Mouse (Mus musculus) neural tube, embryonic 15.5 days (tissue): ENCODE data around the gene Speer4a. TPM values are rescaled to one million over a fixed set of nuclear protein-coding genes. Genes with fewer than 3 reads are reported as not detected.
"Not testable (repeated sequence)": the region's sequence is repeated elsewhere in the genome, so short reads cannot be mapped to it uniquely, and the experiment has no call there.

ENCODE experiments used
- ATAC-seq: fragments of 200-750 bp; cut with Nextera tagmentation; 2 replicates; pipeline ENCODE4 v1.8.0; 2017; ENCODE audit warnings: mild to moderate bottlenecking, moderate TSS enrichment, moderate library complexity; ENCODE audit not compliant: low FRiP score
- H3K27ac ChIP-seq: fragments of 300-500 bp; sonication (generic); replicated peaks from 2 replicates; pipeline ENCODE4 v1.5.1; 2015; ENCODE audit warnings: mild to moderate bottlenecking, inconsistent platforms
- H3K27me3 ChIP-seq: fragments of 300-500 bp; sonication (generic); replicated peaks from 2 replicates; pipeline ENCODE4 v1.6.1; 2015; ENCODE audit warnings: inconsistent platforms
- H3K36me3 ChIP-seq: fragments of 300-500 bp; sonication (generic); 2 replicates; pipeline ENCODE4 v1.6.1; 2015; ENCODE audit warnings: inconsistent platforms
- H3K4me1 ChIP-seq: fragments of 300-500 bp; sonication (generic); 2 replicates; pipeline ENCODE4 v1.6.1; 2015; ENCODE audit warnings: inconsistent platforms
- H3K4me2 ChIP-seq: fragments of 300-500 bp; sonication (generic); 2 replicates; pipeline ENCODE4 v1.6.1; 2015; ENCODE audit warnings: inconsistent platforms, mild to moderate bottlenecking, moderate library complexity
- H3K4me3 ChIP-seq: fragments of 300-500 bp; sonication (generic); replicated peaks from 2 replicates; pipeline ENCODE4 v1.5.1; 2015; ENCODE audit warnings: mild to moderate bottlenecking, inconsistent platforms
- H3K9ac ChIP-seq: fragments of 300-500 bp; sonication (generic); replicated peaks from 2 replicates; pipeline ENCODE4 v1.6.1; 2015; ENCODE audit warnings: mild to moderate bottlenecking, inconsistent platforms
- H3K9me3 ChIP-seq: fragments of 300-500 bp; sonication (generic); replicated peaks from 2 replicates; pipeline ENCODE4 v1.6.1; 2016; ENCODE audit warnings: inconsistent platforms
- WGBS: fragments of 180-500 bp; shearing (Covaris S2); methylation state at CpG from one replicate; pipeline ENCODE4 v1.1.7; 2015; ENCODE audit warnings: mixed read lengths; 5-methylcytosine and 5-hydroxymethylcytosine counted together
- polyA plus RNA-seq: library from polyadenylated mRNA; unstranded; fragments of >200 nt; fragmentation: Nextera tagmentation; extraction: Ambion mirVana; gene quantifications from 2 replicates; pipeline ENCODE4 v1.2.1, GENCODE M21; 2015

Gene Speer4a
- 0.22 and 0.27 TPM in 2 replicates for polyA plus RNA-seq

GRCm38 (mm10) chr5:26039458-26039857 lies at the start of gene Speer4a:
Gene Speer4a, minus strand, starts transcription at chr5:26039558.
- ATAC-seq, H3K4me2 ChIP-seq, H3K4me1 ChIP-seq, H3K4me3 ChIP-seq, H3K36me3 ChIP-seq, H3K9ac ChIP-seq, H3K27me3 ChIP-seq, H3K27ac ChIP-seq, H3K9me3 ChIP-seq: not testable (repeated sequence)
- 78% methylated on average over 2 of the region's 2 CpGs for WGBS

- not testable (repeated sequence) for H3K36me3 ChIP-seq, H3K4me1 ChIP-seq, H3K27ac ChIP-seq, ATAC-seq, H3K9ac ChIP-seq, H3K4me3 ChIP-seq, H3K27me3 ChIP-seq, H3K4me2 ChIP-seq, H3K9me3 ChIP-seq
Observed at GRCm38 (mm10) chr5:26079023-26079422, 39.7 kb upstream of the Speer4a start.

GRCm38 (mm10) chr5:26070716-26071115 lies 31.4 kb upstream of the Speer4a start:
- H3K36me3 ChIP-seq: no peaks in the 10 kb centered on the region
- WGBS: 91% methylated on average over 24 of the region's 24 CpGs
- no peak overlapping the region for H3K4me2 ChIP-seq
- no peaks in the 10 kb centered on the region for H3K4me1 ChIP-seq
- H3K27me3 ChIP-seq: no peaks in the 10 kb centered on the region
- H3K27ac ChIP-seq: no peak overlapping the region
- no peak for ATAC-seq
- H3K9ac ChIP-seq: no peak overlapping the region
- H3K4me3 ChIP-seq: no peak overlapping the region
- 0 out of 2 replicates have a peak, but pooled peaks cover 6% of the 10 kb centered on the region for H3K9me3 ChIP-seq

GRCm38 (mm10) chr5:26058481-26058880 lies 19.1 kb upstream of the Speer4a start, which contains the start of gene Gm7347:
Gene Gm7347, minus strand, starts transcription at chr5:26058581.
- H3K4me1 ChIP-seq, H3K9ac ChIP-seq, H3K27me3 ChIP-seq, H3K36me3 ChIP-seq, H3K4me3 ChIP-seq, ATAC-seq, H3K9me3 ChIP-seq, H3K27ac ChIP-seq, H3K4me2 ChIP-seq: not testable (repeated sequence)
- WGBS: no CpG with 5 or more reads among the region's 2 CpGs

- WGBS: no CpG with 5 or more reads among the region's 3 CpGs
- H3K4me2 ChIP-seq, H3K36me3 ChIP-seq, H3K4me1 ChIP-seq, H3K9me3 ChIP-seq, H3K4me3 ChIP-seq, H3K9ac ChIP-seq, ATAC-seq, H3K27me3 ChIP-seq, H3K27ac ChIP-seq: not testable (repeated sequence)
Observed at GRCm38 (mm10) chr5:26022816-26023215, 16.5 kb downstream of the Speer4a start, which contains the start of gene Gm5862. Gene Gm5862, minus strand, starts transcription at chr5:26022916.

- ATAC-seq: peak; percentile 21; the same call in 1 of the 2 replicates
- not testable (repeated sequence) for H3K9ac ChIP-seq, H3K27me3 ChIP-seq
Observed at GRCm38 (mm10) chr5:26007697-26008096, 31.7 kb downstream of the Speer4a start.

GRCm38 (mm10) chr5:26006937-26007695 lies 32.2 kb downstream of the Speer4a start:
- H3K27ac ChIP-seq: not testable (repeated sequence)
- ATAC-seq: peak; percentile 93
- 21% methylated on average over 45 of the region's 45 CpGs for WGBS

More at GRCm38 (mm10) chr5:26007697-26008096, 31.7 kb downstream of the Speer4a start:
- H3K4me1 ChIP-seq, H3K27ac ChIP-seq, H3K9me3 ChIP-seq, H3K36me3 ChIP-seq: not testable (repeated sequence)
- peak overlapping the region; percentile 40 for H3K4me3 ChIP-seq
- H3K4me2 ChIP-seq: peak overlapping the region; percentile 62
- WGBS: 75% methylated on average over 7 of the region's 7 CpGs

GRCm38 (mm10) chr5:26004698-26005097 lies 34.7 kb downstream of the Speer4a start, which contains the start of gene Gm1979:
Gene Gm1979, minus strand, starts transcription at chr5:26004798.
- not testable (repeated sequence) for H3K27me3 ChIP-seq, H3K9me3 ChIP-seq, ATAC-seq, H3K9ac ChIP-seq, H3K4me3 ChIP-seq, H3K27ac ChIP-seq, H3K36me3 ChIP-seq, H3K4me2 ChIP-seq, H3K4me1 ChIP-seq
- 100% methylated on average over 1 of the region's 2 CpGs for WGBS

More at GRCm38 (mm10) chr5:26006937-26007695, 32.2 kb downstream of the Speer4a start:
- not testable (repeated sequence) for H3K27me3 ChIP-seq, H3K9me3 ChIP-seq, H3K36me3 ChIP-seq, H3K4me1 ChIP-seq
- H3K4me3 ChIP-seq: peak overlapping the region; percentile 40
- peak overlapping the region; percentile 62 for H3K4me2 ChIP-seq
- H3K9ac ChIP-seq: peak overlapping the region; percentile 34

GRCm38 (mm10) chr5:25988550-25988949 lies 50.8 kb downstream of the Speer4a start, which contains the start of gene Gm21698:
Gene Gm21698, minus strand, starts transcription at chr5:25988650.
- not testable (repeated sequence) for H3K4me2 ChIP-seq, H3K4me1 ChIP-seq, H3K9ac ChIP-seq, H3K4me3 ChIP-seq, H3K27ac ChIP-seq, H3K9me3 ChIP-seq, H3K36me3 ChIP-seq, ATAC-seq, H3K27me3 ChIP-seq
- WGBS: no CpG with 5 or more reads among the region's 3 CpGs

Other genes starting within 250 kb of the Speer4a start
- gene Gm21663, start 97.2 kb downstream of the Speer4a start, polyA plus RNA-seq: 0.10 and 0.17 TPM in 2 replicates
- gene Gm21671, start 85.1 kb downstream of the Speer4a start, polyA plus RNA-seq: 0.23 TPM in 1 of 2 replicates, not detected in the other
- 0.26 and 0.42 TPM in 2 replicates for gene Gm21680, start 66.9 kb downstream of the Speer4a start, polyA plus RNA-seq
- gene Gm21698, start 50.9 kb downstream of the Speer4a start, polyA plus RNA-seq: 0.08 and 0.22 TPM in 2 replicates
- 0.40 and 0.57 TPM in 2 replicates for gene Gm1979, start 34.8 kb downstream of the Speer4a start, polyA plus RNA-seq
- 0.13 and 0.18 TPM in 2 replicates for gene Gm5862, start 16.6 kb downstream of the Speer4a start, polyA plus RNA-seq
- 0.22 and 0.26 TPM in 2 replicates for gene Gm7347, start 19.0 kb upstream of the Speer4a start, polyA plus RNA-seq
- gene Gm10471, start 49.7 kb upstream of the Speer4a start, polyA plus RNA-seq: 0.14 TPM in 1 of 2 replicates, not detected in the other
- 0.24 and 0.28 TPM in 2 replicates for gene 5031410I06Rik, start 65.8 kb upstream of the Speer4a start, polyA plus RNA-seq
- gene Gm10220, start 81.9 kb upstream of the Speer4a start, polyA plus RNA-seq: 0.18 and 0.19 TPM in 2 replicates
- 0.46 and 0.51 TPM in 2 replicates for gene Gm7361, start 218.1 kb upstream of the Speer4a start, polyA plus RNA-seq